In genomic region chr10:41037722-41038121, GRCm38 (mm10) we compare ENCODE assay signal across 10 mouse cellular contexts. TPM values are rescaled to one million over a fixed set of nuclear protein-coding genes. Genes with fewer than 3 reads are reported as not detected.
A peak's percentile ranks its signal among the peaks of the same experiment; 100 is the strongest.
DNase-seq lines count a peak whose midpoint lies in the region; ATAC-seq and TF ChIP-seq lines count a peak whose summit lies in the region.
"Had no signal": no experiment of that assay in that cellular context is flagged by ENCODE, and none has a peak within 500 bp of the region (broad histone marks: within the 10 kb centered on the region; RNA-seq: fewer than 3 reads in every experiment).

No protein-coding gene starts in this region.

- H3K27ac ChIP-seq in forebrain, embryonic 13.5 days, result no peak overlapping the region
- no peak overlapping the region for H3K27ac ChIP-seq in forebrain, embryonic 12.5 days
- peak overlapping the region; percentile 26; the same call in 1 of the 2 replicates for H3K27ac ChIP-seq in forebrain, embryonic 16.5 days (ENCODE audit: low read length)
- H3K27ac ChIP-seq in left cerebral cortex, adult 2 months, result no peak overlapping the region
- no peak overlapping the region for H3K27ac ChIP-seq in liver, embryonic 11.5 days (ENCODE audit: low read depth, low read length)

- TF ChIP-seq CTCF in left cerebral cortex, adult 2 months (IDR thresholded peaks at IDR 0.05), result no peak

- H3K27me3 ChIP-seq in forebrain, embryonic 13.5 days, result no peaks in the 10 kb centered on the region
- H3K27me3 ChIP-seq in forebrain, embryonic 12.5 days, result no peaks in the 10 kb centered on the region
- no peaks in the 10 kb centered on the region for H3K27me3 ChIP-seq in forebrain, embryonic 16.5 days (replicated peaks; ENCODE audit: control insufficient read depth, insufficient read depth, low read length)
- H3K27me3 ChIP-seq in liver, embryonic 11.5 days (replicated peaks; ENCODE audit: control insufficient read depth, insufficient read depth, low read length), result no peaks in the 10 kb centered on the region
- H3K27me3 ChIP-seq: megakaryocyte, embryonic 14.5 days had no signal

- H3K9ac ChIP-seq in forebrain, embryonic 13.5 days, result no peak overlapping the region
- H3K9ac ChIP-seq in forebrain, embryonic 12.5 days, result no peak overlapping the region
- H3K9ac ChIP-seq in forebrain, embryonic 16.5 days (replicated peaks; ENCODE audit: low read depth, low read length), result no peak overlapping the region
- no peak overlapping the region for H3K9ac ChIP-seq in liver, embryonic 11.5 days (ENCODE audit: low read depth, low read length)

- WGBS in forebrain, embryonic 13.5 days, result 55% methylated on average over 8 of the region's 8 CpGs
- 77% methylated on average over 8 of the region's 8 CpGs for WGBS in forebrain, embryonic 12.5 days
- WGBS in forebrain, embryonic 16.5 days, result 26% methylated on average over 8 of the region's 8 CpGs
- WGBS in liver, embryonic 11.5 days, result 75% methylated on average over 8 of the region's 8 CpGs

- no peaks in the 10 kb centered on the region for H3K9me3 ChIP-seq in forebrain, embryonic 13.5 days (replicated peaks)
- H3K9me3 ChIP-seq in forebrain, embryonic 12.5 days, result no peaks in the 10 kb centered on the region
- no peaks in the 10 kb centered on the region for H3K9me3 ChIP-seq in forebrain, embryonic 16.5 days (ENCODE audit: control insufficient read depth, low read length)
- no peaks in the 10 kb centered on the region for H3K9me3 ChIP-seq in liver, embryonic 11.5 days (ENCODE audit: control insufficient read depth, low read length)
- H3K9me3 ChIP-seq: megakaryocyte, embryonic 14.5 days had no signal

- peaks cover 17% of the 10 kb centered on the region for H3K4me1 ChIP-seq in forebrain, embryonic 13.5 days
- peaks cover 11% of the 10 kb centered on the region for H3K4me1 ChIP-seq in forebrain, embryonic 12.5 days
- peaks cover 16% of the 10 kb centered on the region for H3K4me1 ChIP-seq in forebrain, embryonic 16.5 days (replicated peaks; ENCODE audit: control insufficient read depth, insufficient read depth, low read length)
- no peaks in the 10 kb centered on the region for H3K4me1 ChIP-seq in liver, embryonic 11.5 days (replicated peaks; ENCODE audit: control insufficient read depth, insufficient read depth, low read length)
- H3K4me1 ChIP-seq: megakaryocyte, embryonic 14.5 days had no signal

- peak; percentile 36 to 37 for DNase-seq in adrenal gland, adult 18-20 months (ENCODE audit: low spot score in 2 of 2)
- DNase-seq in left cerebral cortex, adult 2 months (ENCODE audit: extremely low spot score in 1 of 2, low spot score in 2 of 2), result peak; percentile 43 to 44
- peak; percentile 62 for DNase-seq in right cerebral cortex, postnatal 25 days
- no peak for DNase-seq in thymus, postnatal 4 days
- DNase-seq in liver, embryonic 11.5 days (ENCODE audit: low spot score), result no peak

- H3K36me3 ChIP-seq in forebrain, embryonic 13.5 days (ENCODE audit: poor library complexity, severe bottlenecking), result no peaks in the 10 kb centered on the region
- H3K36me3 ChIP-seq in forebrain, embryonic 12.5 days (replicated peaks), result no peaks in the 10 kb centered on the region
- H3K36me3 ChIP-seq in forebrain, embryonic 16.5 days (ENCODE audit: control insufficient read depth, insufficient read depth), result no peaks in the 10 kb centered on the region
- no peaks in the 10 kb centered on the region for H3K36me3 ChIP-seq in liver, embryonic 11.5 days (ENCODE audit: control insufficient read depth, insufficient read depth, low read length)

- intact Hi-C loops in left cerebral cortex, adult 2 months (cut with DNase I), result no loop called here

- H3K4me3 ChIP-seq in forebrain, embryonic 13.5 days, result no peak overlapping the region
- H3K4me3 ChIP-seq in forebrain, embryonic 12.5 days (replicated peaks), result no peak overlapping the region
- H3K4me3 ChIP-seq in forebrain, embryonic 16.5 days (replicated peaks; ENCODE audit: low read length), result no peak overlapping the region
- no peak overlapping the region for H3K4me3 ChIP-seq in left cerebral cortex, adult 2 months
- H3K4me3 ChIP-seq in liver, embryonic 11.5 days (ENCODE audit: low read depth, low read length), result no peak overlapping the region

- ATAC-seq in forebrain, embryonic 13.5 days, result peak; percentile 86
- ATAC-seq in forebrain, embryonic 12.5 days (ENCODE audit: low FRiP score), result no peak
- ATAC-seq in forebrain, embryonic 16.5 days, result peak; percentile 88
- no peak for ATAC-seq in liver, embryonic 11.5 days (replicated peaks; ENCODE audit: low FRiP score)

- H3K4me2 ChIP-seq in forebrain, embryonic 13.5 days, result no peak overlapping the region
- no peak overlapping the region for H3K4me2 ChIP-seq in forebrain, embryonic 12.5 days
- H3K4me2 ChIP-seq in forebrain, embryonic 16.5 days (ENCODE audit: low read length), result peak overlapping the region; percentile 28
- no peak overlapping the region for H3K4me2 ChIP-seq in liver, embryonic 11.5 days

RNA-seq across cellular contexts. Expression of gene Gpr6, which starts 34.4 kb away (rescaled TPM):
- 0.23 and 0.25 TPM in 2 replicates for polyA plus RNA-seq in forebrain, embryonic 13.5 days (2015; fragmentation: Nextera tagmentation; extraction: Ambion mirVana)
- 0.22 and 0.24 TPM in 2 replicates for polyA plus RNA-seq in forebrain, embryonic 12.5 days (2016; fragmentation: Nextera tagmentation; extraction: Ambion mirVana)
- total RNA-seq in adrenal gland, adult 18-20 months (2021), result not detected
- 2.0 and 3.3 TPM in 2 replicates for polyA plus RNA-seq in forebrain, embryonic 16.5 days (2015; fragmentation: Nextera tagmentation; extraction: Ambion mirVana)
- total RNA-seq in left cerebral cortex, adult 2 months (2021), result 1 to 10 TPM; 3.3 to 6.5 TPM
- polyA plus RNA-seq in liver, embryonic 11.5 days (2014; fragmentation: Nextera tagmentation; extraction: Ambion mirVana), result not detected in 2 replicates
- total RNA-seq: hematopoietic stem cell, adult 5-6 weeks had no signal

Comparison
In these comparisons a context has a peak if more than half of its experiments do, and no peak if none do; other contexts are left out.
1. ATAC-seq: peak in forebrain, embryonic 13.5 days (single experiment) and forebrain, embryonic 16.5 days (single experiment); none in forebrain, embryonic 12.5 days (single experiment) and liver, embryonic 11.5 days (single experiment).
2. DNase-seq: peak in adrenal gland, adult 18-20 months (2 of 2), left cerebral cortex, adult 2 months (2 of 2) and right cerebral cortex, postnatal 25 days (single experiment); none in thymus, postnatal 4 days (single experiment) and liver, embryonic 11.5 days (single experiment).